Mouse (Mus musculus) embryonic facial prominence, embryonic 10.5 days (tissue): Measurements from ENCODE around the gene Gm49673. TPM values are rescaled to one million over a fixed set of nuclear protein-coding genes. Genes with fewer than 3 reads are reported as not detected.
"Not testable (repeated sequence)": the region's sequence is repeated elsewhere in the genome, so short reads cannot be mapped to it uniquely, and the experiment has no call there.

Experiments used
- DNase-seq: peaks from one replicate; pipeline ENCODE4 v3.0.0-alpha.2; 2017; ENCODE audit warnings: low spot score
- H3K27ac ChIP-seq: fragments of 300-500 bp; sonication (generic); replicated peaks from 2 replicates; pipeline ENCODE4 v1.5.1; 2016; ENCODE audit warnings: mild to moderate bottlenecking
- H3K27me3 ChIP-seq: fragments of 300-500 bp; sonication (generic); replicated peaks from 2 replicates; pipeline ENCODE4 v1.6.1; 2016; ENCODE audit warnings: low read depth, mild to moderate bottlenecking; ENCODE audit not compliant: poor library complexity, severe bottlenecking
- H3K36me3 ChIP-seq: fragments of 300-500 bp; sonication (generic); replicated peaks from 2 replicates; pipeline ENCODE4 v1.6.1; 2016; ENCODE audit warnings: mild to moderate bottlenecking, moderate library complexity
- H3K4me1 ChIP-seq: fragments of 300-500 bp; sonication (generic); 2 replicates; pipeline ENCODE4 v1.6.1; 2016
- H3K4me3 ChIP-seq: fragments of 300-500 bp; sonication (generic); 2 replicates; pipeline ENCODE4 v1.5.1; 2016; ENCODE audit warnings: mild to moderate bottlenecking, moderate library complexity
- H3K9me3 ChIP-seq: fragments of 300-500 bp; sonication (generic); 2 replicates; pipeline ENCODE4 v1.6.1; 2016; ENCODE audit warnings: mild to moderate bottlenecking
- WGBS: fragments of 180-500 bp; shearing (Covaris S2); methylation state at CpG from one replicate; pipeline ENCODE4 v1.1.7; 2016; 5-methylcytosine and 5-hydroxymethylcytosine counted together
- polyA plus RNA-seq: library from polyadenylated mRNA; unstranded; fragments of >200 nt; fragmentation: Nextera tagmentation; extraction: Ambion mirVana; gene quantifications from 2 replicates; pipeline ENCODE4 v1.2.1, GENCODE M21; 2016

The Gm49673 gene
- polyA plus RNA-seq, result 0.33 TPM in 1 of 2 replicates, not detected in the other

DNA sequence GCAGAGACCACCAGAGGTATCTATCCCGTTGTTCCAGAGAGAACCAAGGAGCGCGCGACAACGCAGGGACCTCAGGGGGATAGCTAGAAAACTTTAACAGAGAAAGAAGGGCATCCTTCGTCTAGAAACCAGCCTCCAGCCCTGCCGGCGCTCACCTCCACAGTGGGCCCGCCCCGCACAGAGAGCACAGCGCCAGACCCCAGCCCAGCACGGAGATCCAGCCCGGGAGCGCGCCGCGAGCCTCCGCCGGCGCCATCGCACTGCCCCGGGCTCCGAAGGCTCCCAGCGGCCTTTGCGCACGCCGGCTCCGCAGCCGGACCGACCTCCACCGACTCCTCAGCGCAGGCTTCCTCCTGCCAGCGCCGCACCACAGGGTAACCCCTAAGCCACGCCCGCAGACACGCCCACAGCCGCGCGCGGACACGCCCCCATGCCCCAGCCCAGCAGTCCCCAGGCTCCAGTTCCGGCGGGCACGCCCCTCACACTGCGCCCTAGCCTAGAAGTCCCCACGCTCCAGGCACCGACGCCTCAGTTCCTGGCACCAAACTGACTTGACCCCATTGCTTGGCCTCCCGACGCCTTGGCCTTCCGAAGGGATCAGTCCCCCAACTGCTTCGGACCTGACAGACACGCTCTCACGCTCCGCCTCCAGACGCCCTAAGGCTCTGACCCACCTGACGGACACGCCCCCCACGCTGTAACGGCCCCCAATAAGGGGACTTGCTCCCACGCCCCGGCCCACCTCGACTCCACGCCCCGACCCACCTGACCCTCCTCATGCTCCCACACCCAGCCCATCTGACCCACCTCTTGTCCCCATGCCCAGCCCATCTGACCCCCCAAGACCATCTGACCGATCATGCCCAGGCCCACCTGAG is at the start of gene Gm49673, which contains the start of gene Rnaset2a:
Gene Gm49673 (minus strand): TSS at position 350 of the 878 bp plus-strand sequence.
Gene Rnaset2a (minus strand): TSS at position 659 of the 878 bp plus-strand sequence.
- H3K36me3 ChIP-seq, H3K27me3 ChIP-seq, H3K4me1 ChIP-seq, H3K9me3 ChIP-seq: not testable (repeated sequence)
- WGBS, result under 1% methylated on average over 59 of the region's 67 CpGs
- peak within 1 kb of the TSS; percentile 83 for H3K27ac ChIP-seq
- peak; percentile 58 for DNase-seq
- peak within 1 kb of the TSS; percentile 62 for H3K4me3 ChIP-seq

DNA sequence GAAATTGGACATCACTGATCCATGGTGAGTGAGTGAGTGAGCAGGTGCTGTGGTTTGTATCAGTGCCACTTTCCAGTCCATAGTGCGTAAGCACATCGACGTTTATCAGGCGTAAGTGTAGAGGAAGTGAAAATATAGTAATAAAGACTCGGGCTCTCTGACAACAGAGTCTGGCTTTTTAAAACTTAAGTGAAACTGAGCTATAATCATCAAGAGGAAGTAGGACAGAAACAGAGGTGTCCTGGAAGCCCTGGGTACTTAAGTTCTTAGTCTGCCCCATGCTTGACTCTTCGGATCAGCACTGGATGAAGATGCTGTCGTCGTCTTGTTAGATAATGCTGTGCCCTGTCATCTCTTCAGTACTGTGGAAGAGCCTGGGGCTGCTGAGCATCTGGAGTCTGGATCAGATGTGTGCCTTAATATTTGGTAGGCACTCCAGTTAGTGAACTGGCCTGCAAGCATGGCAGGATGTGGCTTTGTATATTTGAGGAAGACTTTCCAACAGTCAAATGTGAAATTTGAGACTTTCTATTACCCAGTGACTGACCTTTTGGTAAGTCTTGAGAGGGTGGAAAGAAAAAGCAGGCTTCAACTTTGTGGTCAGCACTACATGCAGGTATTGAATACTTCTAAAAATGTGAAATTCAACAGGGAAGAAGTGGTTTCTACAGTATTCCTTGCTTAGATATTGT is 48.2 kb upstream of the Gm49673 start:
- peaks cover 64% of the 10 kb centered on the region for H3K36me3 ChIP-seq
- DNase-seq, result no peak
- no peak overlapping the region for H3K4me3 ChIP-seq
- no peaks in the 10 kb centered on the region for H3K4me1 ChIP-seq
- H3K27me3 ChIP-seq, result no peaks in the 10 kb centered on the region
- 95% methylated on average over 8 of the region's 8 CpGs for WGBS
- no peak overlapping the region for H3K27ac ChIP-seq
- no peaks in the 10 kb centered on the region for H3K9me3 ChIP-seq

DNA sequence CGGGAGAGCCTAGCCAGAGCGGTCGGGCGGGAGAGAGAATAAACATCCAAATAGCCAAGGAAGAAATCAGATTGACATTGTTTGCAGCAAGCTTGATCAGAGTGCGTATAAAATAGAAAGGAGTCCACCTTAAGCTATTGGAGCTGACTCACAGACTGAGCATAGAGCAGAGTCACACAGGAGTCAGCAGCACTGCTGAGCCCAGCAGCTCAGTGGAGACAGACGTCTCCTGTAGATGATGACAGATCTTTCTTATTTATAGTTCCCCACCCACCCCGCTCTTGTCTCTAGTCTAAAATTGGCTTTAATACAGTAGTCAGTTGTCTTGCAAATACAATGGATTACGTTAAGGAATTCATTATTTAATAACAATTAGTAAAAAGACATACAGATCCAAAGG is 46.1 kb upstream of the Gm49673 start:
- 91% methylated on average over 8 of the region's 8 CpGs for WGBS
- no peak for DNase-seq
- peaks cover 85% of the 10 kb centered on the region for H3K36me3 ChIP-seq

DNA sequence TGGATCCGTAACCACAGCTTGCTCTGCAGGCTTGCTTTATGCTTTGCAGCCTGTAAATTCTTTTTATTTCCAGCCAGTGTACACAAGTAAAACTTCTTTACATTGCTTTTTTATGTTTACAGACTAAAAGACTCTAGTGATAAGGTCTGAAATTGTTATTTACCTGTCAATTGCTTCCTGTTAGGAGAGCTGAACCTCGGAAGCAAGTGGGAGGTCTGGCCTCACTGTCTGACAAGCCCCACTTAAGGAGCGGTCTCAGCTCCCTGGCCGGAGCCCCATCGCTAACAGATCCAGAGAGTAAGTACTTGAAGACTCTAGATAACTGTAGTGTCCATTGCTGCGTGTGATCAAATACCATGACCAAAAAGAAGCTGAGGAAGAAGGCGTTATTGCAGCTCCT is 36.6 kb upstream of the Gm49673 start:
- Histone ChIP-seq H3K9me3 (no peaks in the 10 kb centered on the region), H3K27ac (no peak overlapping the region), H3K36me3 (peaks cover 89% of the 10 kb centered on the region), H3K27me3 (no peaks in the 10 kb centered on the region), H3K4me3 (no peak overlapping the region), H3K4me1 (no peaks in the 10 kb centered on the region)
- 92% methylated on average over 7 of the region's 7 CpGs for WGBS
- no peak for DNase-seq

More for the DNA sequence above, 46.1 kb upstream of the Gm49673 start:
- no peaks in the 10 kb centered on the region for H3K9me3 ChIP-seq
- no peaks in the 10 kb centered on the region for H3K27me3 ChIP-seq
- H3K27ac ChIP-seq, result no peak overlapping the region
- H3K4me3 ChIP-seq, result no peak overlapping the region
- no peaks in the 10 kb centered on the region for H3K4me1 ChIP-seq

DNA sequence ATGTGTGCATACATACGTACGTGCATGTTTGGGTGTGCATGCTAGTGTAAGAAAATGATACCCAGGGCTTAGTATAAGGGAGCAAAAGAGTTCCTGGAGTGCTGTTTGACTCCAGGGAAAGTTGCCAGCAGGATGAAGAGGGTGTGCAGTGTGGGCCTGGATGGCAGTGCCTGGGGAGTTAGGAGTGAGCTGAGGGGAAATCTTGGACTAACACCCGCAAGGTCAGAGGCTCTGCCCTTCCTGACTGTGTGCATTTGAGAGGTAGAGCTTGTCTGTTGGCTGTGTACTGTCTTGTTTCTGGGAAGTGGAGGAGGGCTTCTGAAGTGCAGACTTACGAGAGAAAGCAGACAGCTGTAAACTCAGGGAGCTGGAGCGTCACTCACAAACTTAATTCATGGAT is 36.2 kb upstream of the Gm49673 start:
- Histone ChIP-seq H3K4me3 (no peak overlapping the region), H3K27me3 (no peaks in the 10 kb centered on the region), H3K27ac (no peak overlapping the region), H3K4me1 (no peaks in the 10 kb centered on the region), H3K36me3 (peaks cover 90% of the 10 kb centered on the region), H3K9me3 (no peaks in the 10 kb centered on the region)
- 92% methylated on average over 5 of the region's 5 CpGs for WGBS
- DNase-seq, result no peak

DNA sequence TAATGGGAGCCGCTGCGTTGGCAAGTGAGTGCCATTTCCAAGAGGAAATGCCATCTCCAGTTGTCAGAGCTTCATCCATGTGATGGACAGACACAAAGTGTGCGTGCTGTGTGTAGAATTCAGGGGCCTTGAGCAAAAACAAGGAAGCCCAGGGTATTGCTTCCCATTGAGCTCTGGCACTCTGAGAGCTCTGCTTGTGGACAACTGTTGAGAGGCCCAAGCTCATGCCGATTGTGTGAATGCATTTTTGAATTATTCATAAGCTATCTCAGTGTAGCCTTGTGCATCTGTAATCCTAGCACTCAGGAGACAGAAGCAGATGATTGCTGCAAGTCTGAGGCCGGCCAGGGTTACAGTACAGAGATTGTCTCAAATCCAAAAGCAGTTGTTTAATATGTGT is 29.5 kb upstream of the Gm49673 start:
- Histone ChIP-seq H3K27me3 (no peaks in the 10 kb centered on the region), H3K27ac (no peak overlapping the region), H3K36me3 (peaks cover 93% of the 10 kb centered on the region), H3K4me1 (no peaks in the 10 kb centered on the region), H3K4me3 (no peak overlapping the region), H3K9me3 (no peaks in the 10 kb centered on the region)
- 87% methylated on average over 5 of the region's 5 CpGs for WGBS
- DNase-seq, result no peak

DNA sequence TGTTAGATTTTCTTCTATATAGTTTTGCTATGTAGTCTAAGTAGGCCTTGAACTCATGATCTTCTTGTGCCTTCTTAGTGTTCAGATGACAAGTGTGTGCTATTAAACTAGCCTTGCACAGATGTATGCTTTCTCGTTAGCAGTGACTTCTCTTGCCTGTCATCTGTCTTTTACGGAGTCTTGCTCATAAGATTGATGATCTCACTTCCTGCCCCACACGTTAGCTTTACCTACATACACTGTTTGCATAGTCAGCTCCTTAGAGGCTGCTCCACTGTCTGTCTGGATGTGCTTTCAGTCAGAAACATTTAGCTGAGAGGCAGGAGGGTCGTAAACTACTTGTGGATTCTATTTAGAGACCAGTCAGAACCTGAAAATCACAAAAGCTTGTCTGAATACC is 23.5 kb upstream of the Gm49673 start:
- Histone ChIP-seq H3K27ac (no peak overlapping the region), H3K4me3 (no peak overlapping the region), H3K27me3 (no peaks in the 10 kb centered on the region), H3K9me3 (no peaks in the 10 kb centered on the region), H3K4me1 (0 out of 2 replicates have a peak, but pooled peaks cover 2% of the 10 kb centered on the region), H3K36me3 (peaks cover 75% of the 10 kb centered on the region)
- 81% methylated on average over 4 of the region's 4 CpGs for WGBS
- no peak for DNase-seq

DNA sequence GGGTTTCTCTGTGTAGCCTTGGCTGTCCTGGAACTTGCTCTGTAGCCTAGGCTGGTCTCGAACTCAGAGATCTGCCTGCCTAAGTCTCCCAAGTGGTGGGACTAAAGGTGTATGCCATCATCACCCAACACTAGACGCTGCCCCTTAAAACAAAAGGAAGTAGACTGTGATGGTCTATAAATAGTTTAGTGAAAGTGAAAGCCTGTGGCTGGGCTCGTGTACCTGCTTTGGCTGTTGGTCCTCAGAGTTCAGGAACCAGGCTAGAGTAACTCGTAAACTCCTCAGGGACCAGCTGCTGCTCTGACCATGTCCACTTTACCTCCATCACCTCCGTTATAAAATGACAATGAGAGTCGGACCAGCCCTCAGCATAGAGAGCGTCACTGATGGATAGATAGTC is 22.7 kb upstream of the Gm49673 start:
- Histone ChIP-seq H3K9me3 (no peaks in the 10 kb centered on the region), H3K36me3 (peaks cover 68% of the 10 kb centered on the region), H3K4me3 (no peak overlapping the region), H3K27me3 (no peaks in the 10 kb centered on the region), H3K27ac (no peak overlapping the region), H3K4me1 (0 out of 2 replicates have a peak, but pooled peaks cover 2% of the 10 kb centered on the region)
- DNase-seq, result no peak
- 91% methylated on average over 7 of the region's 7 CpGs for WGBS

DNA sequence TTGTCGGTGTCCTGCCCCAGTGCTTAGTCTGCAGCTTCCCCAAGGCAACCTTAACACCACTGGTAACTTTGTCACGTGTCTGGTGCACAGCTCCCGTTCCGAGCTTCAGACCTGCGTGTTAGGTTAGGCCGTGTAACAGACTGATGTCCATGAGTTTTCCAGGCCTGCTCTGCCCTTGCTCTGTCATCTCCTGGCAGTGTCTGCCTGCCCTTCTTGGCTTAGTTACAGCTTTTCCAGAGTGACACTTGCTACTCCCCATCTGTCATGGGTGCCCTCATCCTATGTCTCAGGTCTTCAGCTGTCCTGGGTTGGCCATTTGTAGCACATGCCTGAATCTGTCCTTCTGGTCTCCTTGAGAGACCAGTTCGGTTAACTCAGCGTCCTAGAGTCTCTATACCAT is 19.8 kb upstream of the Gm49673 start:
- not testable (repeated sequence) for H3K27me3 ChIP-seq, H3K9me3 ChIP-seq, H3K4me1 ChIP-seq, H3K4me3 ChIP-seq, DNase-seq, H3K27ac ChIP-seq
- 93% methylated on average over 7 of the region's 8 CpGs for WGBS
- peaks cover 39% of the 10 kb centered on the region for H3K36me3 ChIP-seq

DNA sequence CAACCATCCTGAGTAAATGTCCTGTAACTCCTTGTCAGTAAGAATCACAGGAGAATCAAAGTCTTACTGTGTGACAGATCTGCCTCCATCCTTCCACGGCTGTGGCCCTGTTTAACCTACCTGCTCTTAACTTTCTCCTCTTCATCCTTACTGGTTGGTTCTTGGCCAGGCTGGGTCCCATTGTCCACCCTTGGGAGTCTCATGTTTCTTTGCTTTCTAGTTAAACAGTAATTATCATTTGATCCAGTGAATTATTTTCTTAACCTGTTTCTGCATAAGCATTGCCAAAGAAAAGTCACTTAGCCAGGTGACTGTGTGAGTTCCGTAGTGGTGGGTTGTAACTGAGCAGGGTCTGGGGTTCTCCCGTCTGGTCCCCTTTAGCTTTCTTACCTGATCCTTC is 18.9 kb upstream of the Gm49673 start:
- not testable (repeated sequence) for H3K9me3 ChIP-seq, H3K27me3 ChIP-seq, DNase-seq, H3K27ac ChIP-seq, H3K4me1 ChIP-seq
- peaks cover 29% of the 10 kb centered on the region for H3K36me3 ChIP-seq
- WGBS, result 50% methylated on average over 2 of the region's 3 CpGs
- peak overlapping the region; percentile 63 for H3K4me3 ChIP-seq

DNA sequence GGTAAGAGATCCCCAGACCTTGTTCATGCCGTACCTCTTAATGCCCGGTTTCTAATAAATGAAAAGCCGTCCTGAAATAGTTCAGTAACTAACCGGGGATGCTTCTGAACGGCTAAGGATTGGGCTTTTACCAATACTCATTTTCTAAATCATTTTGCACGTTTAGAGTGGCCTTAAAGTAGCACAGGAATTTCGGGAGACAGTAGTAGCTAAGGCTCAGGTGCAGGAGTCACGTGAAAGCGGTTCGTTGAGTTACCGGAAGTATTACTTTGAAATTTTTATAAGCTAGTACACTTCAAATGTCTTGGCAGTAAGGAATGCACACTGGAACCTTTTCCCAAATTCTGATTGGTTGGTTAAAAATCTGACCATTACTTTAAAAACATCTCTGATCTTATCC is 18.4 kb upstream of the Gm49673 start:
- H3K4me1 ChIP-seq, H3K27me3 ChIP-seq, H3K27ac ChIP-seq, DNase-seq, H3K9me3 ChIP-seq: not testable (repeated sequence)
- Histone ChIP-seq H3K36me3 (peaks cover 24% of the 10 kb centered on the region), H3K4me3 (peak overlapping the region; percentile 63)
- WGBS, result under 1% methylated on average over 11 of the region's 11 CpGs

DNA sequence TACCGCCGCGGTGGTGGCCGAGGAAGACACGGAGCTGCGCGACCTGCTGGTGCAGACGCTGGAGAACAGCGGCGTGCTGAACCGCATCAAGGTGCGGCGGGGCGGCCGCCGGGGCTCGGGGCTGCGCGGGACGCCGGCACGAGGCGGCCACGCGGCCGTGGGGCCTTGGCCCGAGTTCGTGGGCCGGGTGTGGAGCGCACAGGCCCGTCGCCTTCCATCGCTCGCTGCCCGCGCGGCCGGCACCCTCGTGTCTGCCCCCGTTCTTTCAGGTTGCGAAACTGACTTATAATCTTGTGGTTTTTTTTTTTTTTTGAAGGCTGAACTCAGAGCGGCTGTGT is 18.0 kb upstream of the Gm49673 start:
- H3K27me3 ChIP-seq, H3K4me1 ChIP-seq, H3K9me3 ChIP-seq: not testable (repeated sequence)
- DNase-seq, result peak; percentile 20
- under 1% methylated on average over 42 of the region's 42 CpGs for WGBS
- peaks cover 20% of the 10 kb centered on the region for H3K36me3 ChIP-seq
- peak overlapping the region; percentile 63 for H3K4me3 ChIP-seq
- peak overlapping the region; percentile 85 for H3K27ac ChIP-seq
